Mouse (Mus musculus) heart, adult 2 months (tissue): ENCODE results near the gene Palld.
A peak's percentile ranks its signal among the peaks of the same experiment; 100 is the strongest.

ENCODE experiments used
- CTCF ChIP-seq: fragments of 200-600 bp; IDR thresholded peaks from 2 replicates; pipeline ENCODE4 v1.8.1; 2022; ENCODE audit warnings: antibody characterized with exemption, mild to moderate bottlenecking, moderate library complexity
- EP300 ChIP-seq: fragments of 200-500 bp; IDR thresholded peaks from 2 replicates; pipeline ENCODE4 v1.6.1; 2011; ENCODE audit warnings: low read depth, low read length, control low read depth; ENCODE audit not compliant: insufficient read depth
- POLR2A ChIP-seq: fragments of 200-500 bp; IDR thresholded peaks from 2 replicates; pipeline ENCODE4 v1.6.1; 2011; ENCODE audit warnings: mild to moderate bottlenecking, low read depth, low read length, control low read depth; ENCODE audit not compliant: insufficient read depth

- no peak for TF ChIP-seq POLR2A
- no peak; the same call in none of the 2 replicates for TF ChIP-seq CTCF
- TF ChIP-seq EP300, result peak; percentile 97
Observed at GRCm38 (mm10) chr8:61539828-61540500, 362.5 kb downstream of the Palld start.
